18 mouse cellular contexts compared by ENCODE assay signal in genomic region chr6:3548959-3549358, GRCm38 (mm10). TPM values are rescaled to one million over a fixed set of nuclear protein-coding genes. Genes with fewer than 3 reads are reported as not detected.
DNase-seq lines count a peak whose midpoint lies in the region; ATAC-seq and TF ChIP-seq lines count a peak whose summit lies in the region.
"Had no signal": no experiment of that assay in that cellular context is flagged by ENCODE, and none has a peak within 500 bp of the region (broad histone marks: within the 10 kb centered on the region; RNA-seq: fewer than 3 reads in every experiment).

No protein-coding gene starts in this region.

- no peaks in the 10 kb centered on the region for H3K9me3 ChIP-seq in forebrain, embryonic 15.5 days
- no peaks in the 10 kb centered on the region for H3K9me3 ChIP-seq in forebrain, embryonic 16.5 days (ENCODE audit: control insufficient read depth, low read length)
- no peaks in the 10 kb centered on the region for H3K9me3 ChIP-seq in midbrain, embryonic 13.5 days
- no peaks in the 10 kb centered on the region for H3K9me3 ChIP-seq in midbrain, embryonic 16.5 days (replicated peaks; ENCODE audit: control insufficient read depth, low read length, poor library complexity, severe bottlenecking)
- H3K9me3 ChIP-seq in heart, embryonic 10.5 days = no peaks in the 10 kb centered on the region
- H3K9me3 ChIP-seq: embryonic facial prominence, embryonic 10.5 days; heart, embryonic 13.5 days; hindbrain, embryonic 15.5 days had no signal

- no peaks in the 10 kb centered on the region for H3K27me3 ChIP-seq in forebrain, embryonic 15.5 days
- no peaks in the 10 kb centered on the region for H3K27me3 ChIP-seq in forebrain, embryonic 16.5 days (replicated peaks; ENCODE audit: control insufficient read depth, insufficient read depth, low read length)
- no peaks in the 10 kb centered on the region for H3K27me3 ChIP-seq in midbrain, embryonic 13.5 days
- no peaks in the 10 kb centered on the region for H3K27me3 ChIP-seq in midbrain, embryonic 16.5 days (ENCODE audit: control insufficient read depth, insufficient read depth, low read depth, low read length)
- H3K27me3 ChIP-seq in heart, embryonic 10.5 days (ENCODE audit: insufficient read depth, poor library complexity, severe bottlenecking) = no peaks in the 10 kb centered on the region
- H3K27me3 ChIP-seq: CH12.LX; heart, embryonic 13.5 days; hindbrain, embryonic 15.5 days had no signal

- no peaks in the 10 kb centered on the region for H3K4me1 ChIP-seq in forebrain, embryonic 15.5 days
- H3K4me1 ChIP-seq in forebrain, embryonic 16.5 days (replicated peaks; ENCODE audit: control insufficient read depth, insufficient read depth, low read length) = no peaks in the 10 kb centered on the region
- H3K4me1 ChIP-seq in midbrain, embryonic 13.5 days (replicated peaks) = no peaks in the 10 kb centered on the region
- H3K4me1 ChIP-seq in midbrain, embryonic 16.5 days (ENCODE audit: control insufficient read depth, insufficient read depth, low read length) = no peaks in the 10 kb centered on the region
- H3K4me1 ChIP-seq in heart, embryonic 10.5 days = no peaks in the 10 kb centered on the region
- H3K4me1 ChIP-seq: embryonic facial prominence, embryonic 10.5 days; heart, embryonic 13.5 days; hindbrain, embryonic 15.5 days had no signal

- no peak overlapping the region for H3K27ac ChIP-seq in forebrain, embryonic 15.5 days (replicated peaks)
- no peak overlapping the region for H3K27ac ChIP-seq in forebrain, embryonic 16.5 days (ENCODE audit: low read length)
- H3K27ac ChIP-seq in midbrain, embryonic 13.5 days = no peak overlapping the region
- H3K27ac ChIP-seq in midbrain, embryonic 16.5 days (ENCODE audit: low read length) = no peak overlapping the region
- H3K27ac ChIP-seq in heart, embryonic 10.5 days = no peak overlapping the region
- H3K27ac ChIP-seq: embryonic facial prominence, embryonic 10.5 days; heart, embryonic 13.5 days; hindbrain, embryonic 15.5 days had no signal

- 62% methylated on average over 3 of the region's 3 CpGs for WGBS in forebrain, embryonic 15.5 days
- WGBS in forebrain, embryonic 16.5 days = 70% methylated on average over 3 of the region's 3 CpGs
- WGBS in midbrain, embryonic 13.5 days = 59% methylated on average over 3 of the region's 3 CpGs
- WGBS in midbrain, embryonic 16.5 days = 54% methylated on average over 3 of the region's 3 CpGs
- WGBS in heart, embryonic 10.5 days = 79% methylated on average over 3 of the region's 3 CpGs

- H3K4me2 ChIP-seq in forebrain, embryonic 15.5 days (replicated peaks) = no peak overlapping the region
- no peak overlapping the region for H3K4me2 ChIP-seq in forebrain, embryonic 16.5 days (ENCODE audit: low read length)
- H3K4me2 ChIP-seq in midbrain, embryonic 13.5 days (replicated peaks) = no peak overlapping the region
- no peak overlapping the region for H3K4me2 ChIP-seq in midbrain, embryonic 16.5 days (ENCODE audit: low read length)
- H3K4me2 ChIP-seq: heart, embryonic 13.5 days; hindbrain, embryonic 15.5 days had no signal

- 0 out of 2 replicates have a peak, but pooled peaks have one; percentile 48 for ATAC-seq in forebrain, embryonic 15.5 days (replicated peaks)
- ATAC-seq in forebrain, embryonic 16.5 days = no peak
- ATAC-seq in midbrain, embryonic 13.5 days = 0 out of 2 replicates have a peak, but pooled peaks have one; percentile 40
- ATAC-seq in midbrain, embryonic 16.5 days = no peak
- ATAC-seq: intestine, embryonic 16.5 days had no signal

- peak; percentile 7 for DNase-seq in MEL-GATA-1-ER (ENCODE audit: extremely low read depth, low read depth)
- peak; percentile 18 for DNase-seq in brain, embryonic 14.5 days (ENCODE audit: low read depth)
- no peak for DNase-seq in heart, embryonic 10.5 days (ENCODE audit: low spot score)
- DNase-seq: adrenal gland, postnatal 14 days; cerebellum, adult 2 months; cerebellum, postnatal 10 days; gastrocnemius, postnatal 14 days; heart, postnatal 36 days had no signal

- no peaks in the 10 kb centered on the region; the same call in 1 of the 2 replicates for H3K36me3 ChIP-seq in forebrain, embryonic 15.5 days
- H3K36me3 ChIP-seq in forebrain, embryonic 16.5 days (ENCODE audit: control insufficient read depth, insufficient read depth) = peaks cover 3% of the 10 kb centered on the region; the same call in 1 of the 2 replicates
- peaks cover 11% of the 10 kb centered on the region for H3K36me3 ChIP-seq in midbrain, embryonic 13.5 days
- H3K36me3 ChIP-seq in midbrain, embryonic 16.5 days (ENCODE audit: control insufficient read depth, insufficient read depth, low read length) = no peaks in the 10 kb centered on the region
- H3K36me3 ChIP-seq in heart, embryonic 10.5 days = peaks cover 7% of the 10 kb centered on the region

- H3K4me3 ChIP-seq in forebrain, embryonic 15.5 days = no peak overlapping the region
- H3K4me3 ChIP-seq in forebrain, embryonic 16.5 days (replicated peaks; ENCODE audit: low read length) = no peak overlapping the region
- no peak overlapping the region for H3K4me3 ChIP-seq in midbrain, embryonic 13.5 days (replicated peaks)
- H3K4me3 ChIP-seq in midbrain, embryonic 16.5 days (ENCODE audit: low read depth, low read length) = no peak overlapping the region
- no peak overlapping the region for H3K4me3 ChIP-seq in heart, embryonic 10.5 days
- H3K4me3 ChIP-seq: embryonic facial prominence, embryonic 10.5 days; heart, embryonic 13.5 days; hindbrain, embryonic 15.5 days had no signal

- TF ChIP-seq CTCF in brain, embryonic 14.5 days (IDR thresholded peaks at IDR 0.05; ENCODE audit: borderline replicate concordance, extremely low read depth, insufficient read depth, insufficient read length) = no peak

- TF ChIP-seq POLR2A in brain, embryonic 14.5 days (IDR thresholded peaks at IDR 0.05; ENCODE audit: borderline replicate concordance, extremely low read depth, insufficient read depth, insufficient read length, poor library complexity, severe bottlenecking) = no peak

- H3K9ac ChIP-seq in forebrain, embryonic 15.5 days (replicated peaks) = no peak overlapping the region
- no peak overlapping the region for H3K9ac ChIP-seq in forebrain, embryonic 16.5 days (replicated peaks; ENCODE audit: low read depth, low read length)
- H3K9ac ChIP-seq in midbrain, embryonic 13.5 days (replicated peaks) = no peak overlapping the region
- no peak overlapping the region for H3K9ac ChIP-seq in midbrain, embryonic 16.5 days (ENCODE audit: low read depth, low read length)
- H3K9ac ChIP-seq: heart, embryonic 13.5 days; hindbrain, embryonic 15.5 days had no signal

RNA-seq across cellular contexts. Expression of gene Vps50, which starts 50.8 kb away (rescaled TPM):
- polyA plus RNA-seq in forebrain, embryonic 15.5 days (2015; fragmentation: Nextera tagmentation; extraction: Ambion mirVana) = 49.3 and 52.6 TPM in 2 replicates
- 53.5 and 59.5 TPM in 2 replicates for polyA plus RNA-seq in forebrain, embryonic 16.5 days (2015; fragmentation: Nextera tagmentation; extraction: Ambion mirVana)
- polyA plus RNA-seq in midbrain, embryonic 13.5 days (2015; fragmentation: Nextera tagmentation; extraction: Ambion mirVana) = 47.7 and 52.6 TPM in 2 replicates
- 57.4 and 59.5 TPM in 2 replicates for polyA plus RNA-seq in midbrain, embryonic 16.5 days (2015; fragmentation: Nextera tagmentation; extraction: Ambion mirVana)
- 21.1 and 24.7 TPM in 2 replicates for polyA plus RNA-seq in brain, embryonic 14.5 days (2012; rRNA removed)
- 24.2 and 26.1 TPM in 2 replicates for polyA plus RNA-seq in heart, embryonic 10.5 days (2016; fragmentation: Nextera tagmentation; extraction: Ambion mirVana)

RNA-seq across cellular contexts. Expression of gene Hepacam2, which starts 50.9 kb away (rescaled TPM):
- polyA plus RNA-seq in forebrain, embryonic 15.5 days (2015; fragmentation: Nextera tagmentation; extraction: Ambion mirVana) = 0.49 and 0.83 TPM in 2 replicates
- 0.66 and 0.67 TPM in 2 replicates for polyA plus RNA-seq in forebrain, embryonic 16.5 days (2015; fragmentation: Nextera tagmentation; extraction: Ambion mirVana)
- 4.0 and 4.4 TPM in 2 replicates for polyA plus RNA-seq in midbrain, embryonic 13.5 days (2015; fragmentation: Nextera tagmentation; extraction: Ambion mirVana)
- 1.8 and 2.3 TPM in 2 replicates for polyA plus RNA-seq in midbrain, embryonic 16.5 days (2015; fragmentation: Nextera tagmentation; extraction: Ambion mirVana)
- polyA plus RNA-seq in brain, embryonic 14.5 days (2012; rRNA removed) = 2.2 and 2.5 TPM in 2 replicates
- polyA plus RNA-seq in heart, embryonic 10.5 days (2016; fragmentation: Nextera tagmentation; extraction: Ambion mirVana) = 0.13 and 0.34 TPM in 2 replicates
- polyA plus RNA-seq: heart, postnatal 0 days had no signal

Comparison
In these comparisons a context has a peak if more than half of its experiments do, and no peak if none do; other contexts are left out.
1. ATAC-seq: peak in forebrain, embryonic 15.5 days (single experiment) and midbrain, embryonic 13.5 days (single experiment); none in forebrain, embryonic 16.5 days (single experiment) and midbrain, embryonic 16.5 days (single experiment).